Mouse (Mus musculus): ENCODE measurements around the gene Rel.

Rel gene

DNA sequence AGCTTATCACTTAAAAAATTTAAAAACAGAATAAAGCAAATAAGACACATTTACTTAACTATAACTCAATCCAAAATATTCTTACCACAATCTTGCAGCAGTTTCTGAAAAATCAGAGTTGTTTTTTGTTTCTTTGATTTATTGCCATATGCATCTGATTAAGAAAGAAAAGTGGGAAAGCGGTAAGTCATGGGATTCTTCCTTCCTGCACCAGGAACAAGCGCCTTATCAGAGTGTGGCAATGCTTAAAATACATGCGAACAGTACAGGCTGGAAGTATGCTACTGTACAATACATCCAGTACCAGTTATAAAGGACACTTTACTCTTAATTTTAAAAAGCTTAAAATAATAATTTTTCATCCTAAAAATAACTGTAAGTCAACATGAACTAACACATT, 26.4 kb downstream of the Rel start:
- no peak for DNase-seq (ENCODE audit: low spot score in 2 of 2)

DNA sequence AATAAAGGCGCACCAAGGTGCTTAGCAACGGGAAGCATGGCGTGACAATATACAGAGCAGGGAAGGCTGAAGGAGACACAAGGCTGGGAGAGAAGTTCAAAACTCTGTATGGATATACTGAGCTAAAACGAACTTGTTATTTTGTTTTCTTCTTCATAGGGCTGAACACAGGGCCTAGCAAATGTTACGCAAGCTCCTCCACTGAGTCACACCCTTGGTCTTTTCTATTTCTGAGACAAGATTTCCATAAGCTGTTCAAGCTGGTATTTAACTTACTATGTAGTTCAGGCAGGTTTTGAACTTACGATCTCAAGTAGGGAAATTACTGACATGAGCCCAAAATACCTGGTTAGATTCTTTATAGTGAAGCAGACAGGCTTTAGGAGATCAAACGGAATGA, 29.4 kb downstream of the Rel start:
- no peak for DNase-seq (ENCODE audit: low spot score in 2 of 2)

DNA sequence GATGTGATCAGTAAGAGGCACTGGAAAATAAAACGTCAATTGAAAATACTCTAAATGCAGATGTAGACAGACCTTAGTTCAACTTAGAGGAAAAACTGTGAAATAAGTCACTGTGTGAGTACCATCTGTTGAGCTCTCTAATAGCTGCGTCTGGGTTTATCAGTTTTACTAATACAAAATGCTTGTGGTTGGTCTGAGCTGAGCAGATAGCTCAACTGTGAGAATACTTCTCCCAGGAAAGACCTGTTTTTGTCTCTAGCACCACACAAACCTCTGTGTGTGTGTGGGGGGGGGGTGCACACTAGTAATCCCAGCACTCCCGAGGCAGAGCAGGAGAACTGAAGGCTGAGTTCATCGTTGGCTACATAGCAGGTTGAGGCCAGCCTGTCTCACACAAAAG, 29.9 kb downstream of the Rel start:
- no peak for DNase-seq (ENCODE audit: low spot score in 2 of 2)

- no peak for DNase-seq (ENCODE audit: low spot score in 2 of 2)
Measured at GRCm38 (mm10) chr11:23735820-23736470, 34.8 kb downstream of the Rel start.

- DNase-seq (ENCODE audit: low spot score in 2 of 2), result no peak
Measured at GRCm38 (mm10) chr11:23734749-23735286, 36.0 kb downstream of the Rel start.

GRCm38 (mm10) chr11:23732840-23733239, 37.9 kb downstream of the Rel start:
- no peak for DNase-seq (ENCODE audit: low spot score in 2 of 2)

DNA sequence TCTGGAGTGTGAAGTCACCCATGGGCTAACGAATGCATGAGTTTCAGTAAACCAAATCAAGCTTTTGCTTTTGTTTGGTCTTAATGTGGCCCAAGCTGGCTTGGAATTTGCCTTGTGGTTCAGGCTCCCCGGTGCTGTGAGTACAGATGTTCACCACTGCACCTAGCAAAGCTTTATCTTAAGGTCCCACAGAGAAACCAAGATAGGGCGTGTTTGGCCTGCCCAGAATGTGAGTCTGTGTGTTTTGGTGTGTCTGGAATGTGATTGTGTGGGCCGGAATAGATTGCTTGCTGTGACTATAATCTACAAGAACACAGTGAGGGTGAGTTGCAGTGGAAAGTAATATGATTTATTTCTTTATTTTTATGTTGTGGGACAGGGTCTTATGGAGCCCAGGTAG, 40.6 kb downstream of the Rel start:
- no peak for DNase-seq (ENCODE audit: low spot score in 2 of 2)

GRCm38 (mm10) chr11:23728186-23728585, 42.6 kb downstream of the Rel start:
- no peak for DNase-seq (ENCODE audit: low spot score in 2 of 2)

DNA sequence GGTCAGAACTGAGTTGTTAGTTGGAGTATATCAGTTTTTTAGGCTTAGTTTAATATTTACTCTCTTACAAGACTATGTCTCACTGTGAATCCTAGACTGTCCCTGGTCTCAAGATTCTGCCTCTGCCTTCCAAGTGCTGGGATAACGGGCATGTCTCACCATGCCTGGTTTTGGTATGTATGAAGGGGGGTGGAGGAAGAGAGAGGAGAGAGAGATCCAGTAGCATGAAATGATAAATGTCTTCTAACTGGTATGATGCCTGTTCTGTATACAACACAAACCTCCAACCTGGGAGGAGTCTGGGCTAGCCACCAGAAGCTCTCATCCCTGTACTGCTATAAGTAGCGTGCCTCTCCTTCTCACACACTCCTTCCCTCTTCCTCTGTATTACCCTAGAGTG, 44.3 kb downstream of the Rel start:
- DNase-seq (ENCODE audit: low spot score in 2 of 2), result no peak

DNA sequence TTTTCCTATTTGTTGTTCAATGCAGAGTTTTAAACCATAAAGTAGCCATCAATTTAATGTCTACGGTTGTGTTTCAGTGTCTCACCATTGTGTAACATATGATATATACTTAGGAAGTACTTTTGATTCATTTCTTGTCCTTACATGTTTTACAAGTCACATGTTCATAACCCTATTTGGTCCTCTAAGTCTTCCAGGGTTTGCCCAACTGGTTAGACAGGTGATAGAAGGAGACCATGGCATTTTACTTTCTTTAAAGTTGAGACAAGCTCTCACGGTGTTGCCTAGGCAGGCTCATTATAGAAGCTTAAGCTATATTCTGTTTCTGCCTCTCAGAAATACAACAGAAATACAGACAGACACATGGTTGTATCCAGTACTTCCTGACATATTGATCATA, 44.9 kb downstream of the Rel start:
- DNase-seq (ENCODE audit: low spot score in 2 of 2), result no peak

DNA sequence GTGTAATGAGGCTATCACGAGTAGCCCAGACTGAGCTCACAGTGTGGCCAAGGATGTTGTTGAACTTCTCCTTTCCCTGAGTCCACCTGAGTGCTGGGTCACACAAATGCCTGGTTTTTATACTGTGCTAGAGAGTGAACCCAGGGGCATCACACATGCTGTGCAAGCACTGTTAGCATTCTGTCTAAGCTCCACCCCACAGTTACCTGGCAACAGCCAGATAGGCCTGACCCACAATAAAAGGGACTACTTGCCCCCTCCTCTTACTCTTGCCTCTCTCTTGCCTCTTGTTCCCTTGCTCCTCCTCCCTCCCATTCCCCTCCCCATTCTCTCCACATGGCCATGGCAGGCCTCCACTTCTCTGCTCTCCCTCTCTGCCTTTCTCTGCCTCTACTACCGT, 48.4 kb downstream of the Rel start:
- no peak for DNase-seq (ENCODE audit: low spot score in 2 of 2)

DNA sequence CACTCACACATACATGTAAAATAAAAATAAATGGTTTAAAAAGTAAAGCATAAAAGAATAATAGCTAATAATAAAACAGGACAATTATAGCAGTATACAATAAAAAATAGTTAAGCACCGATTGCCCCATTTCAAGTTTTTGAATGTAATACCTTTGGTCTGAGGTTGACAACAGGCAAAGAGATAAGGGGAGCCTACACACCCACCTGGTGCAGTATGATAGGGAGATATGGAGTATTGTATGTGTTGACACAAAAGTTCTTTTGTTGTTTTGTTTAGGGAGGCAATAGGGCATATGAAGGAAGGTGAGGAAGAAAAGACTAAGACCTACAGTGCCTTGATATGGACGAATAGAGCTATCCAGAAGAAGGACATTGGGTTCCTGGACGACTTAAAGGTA, 50.9 kb downstream of the Rel start:
- no peak for DNase-seq (ENCODE audit: low spot score in 2 of 2)

GRCm38 (mm10) chr11:23718856-23719255, 51.9 kb downstream of the Rel start:
- DNase-seq (ENCODE audit: low spot score in 2 of 2), result no peak

GRCm38 (mm10) chr11:23712299-23712698, 58.5 kb downstream of the Rel start:
- no peak for DNase-seq (ENCODE audit: low spot score in 2 of 2)

GRCm38 (mm10) chr11:23704604-23705294, 66.0 kb downstream of the Rel start:
- no peak for DNase-seq (ENCODE audit: low spot score in 2 of 2)

DNA sequence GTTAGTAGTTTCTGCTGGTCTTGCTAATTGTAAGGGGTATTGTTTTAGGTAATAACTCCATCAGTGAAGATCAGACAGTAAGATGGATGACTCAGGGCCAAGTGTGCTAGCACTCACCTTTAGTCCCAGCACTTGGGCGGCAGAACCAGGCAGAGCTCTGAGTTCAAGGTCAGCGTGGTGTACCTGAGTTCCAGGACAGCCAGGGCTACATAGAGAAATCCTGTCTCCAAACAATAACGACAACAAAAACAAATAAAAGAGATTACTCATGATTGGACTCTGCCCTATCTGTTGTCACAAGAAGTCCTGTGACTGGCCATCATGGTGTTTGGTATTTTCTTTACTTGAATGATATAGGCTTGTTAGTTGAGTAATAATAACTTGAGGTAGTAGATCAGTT, 68.9 kb downstream of the Rel start:
- DNase-seq (ENCODE audit: low spot score in 2 of 2), result no peak

- DNase-seq (ENCODE audit: low spot score in 2 of 2), result no peak
Measured at GRCm38 (mm10) chr11:23699414-23700095, 71.2 kb downstream of the Rel start.

DNA sequence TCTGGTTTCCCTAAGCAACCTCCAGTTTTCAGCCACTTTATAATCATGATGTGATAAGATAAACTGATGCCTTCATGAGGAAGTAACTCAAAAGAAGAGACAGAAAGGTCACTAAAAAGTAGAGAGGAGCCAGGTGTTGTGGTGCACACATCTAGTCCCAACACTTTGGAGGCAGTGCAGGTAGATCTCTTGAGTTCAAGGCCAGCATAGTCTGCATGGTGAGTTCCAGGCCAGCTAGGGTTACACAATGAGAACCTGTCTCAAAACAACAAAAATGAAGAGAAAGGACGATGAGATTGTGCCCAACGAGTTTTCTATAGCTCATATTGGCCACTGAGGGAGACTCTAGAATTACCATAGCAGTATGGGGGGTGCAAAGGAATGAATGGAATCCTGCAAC, 72.2 kb downstream of the Rel start:
- no peak for DNase-seq (ENCODE audit: low spot score in 2 of 2)

DNA sequence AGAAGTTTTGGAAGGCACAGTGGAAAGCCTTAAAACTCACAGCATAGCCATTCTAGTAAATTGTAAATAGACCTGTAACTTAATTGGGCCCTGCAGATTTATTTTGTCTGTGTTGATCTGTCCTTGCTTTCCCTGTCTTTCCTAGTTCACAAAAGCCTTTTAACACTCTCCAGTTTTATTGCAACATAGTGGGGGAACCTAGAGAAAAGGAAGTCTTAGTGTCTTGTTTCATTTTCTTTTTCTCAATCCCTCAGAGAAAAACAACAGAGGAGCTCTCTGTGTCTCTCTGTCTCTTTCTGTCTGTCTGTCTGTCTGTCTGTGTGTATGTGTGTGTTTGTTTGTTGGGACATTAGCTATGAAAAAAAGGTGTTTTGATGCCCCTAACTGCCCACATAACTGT, 74.9 kb downstream of the Rel start:
- no peak for DNase-seq (ENCODE audit: low spot score in 2 of 2)

GRCm38 (mm10) chr11:23693286-23693685, 77.5 kb downstream of the Rel start:
- DNase-seq (ENCODE audit: low spot score in 2 of 2), result no peak

- DNase-seq (ENCODE audit: low spot score in 2 of 2), result no peak
Measured at GRCm38 (mm10) chr11:23688060-23688459, 82.7 kb downstream of the Rel start.

Data from spleen, postnatal 10 days (tissue).